Mouse (Mus musculus) skeletal muscle tissue, postnatal 0 days (tissue): ENCODE data around the gene Ube4b. TPM values are rescaled to one million over a fixed set of nuclear protein-coding genes. Genes with fewer than 3 reads are reported as not detected.

Source experiments
- polyA plus RNA-seq: library from polyadenylated mRNA; unstranded; fragments of >200 nt; fragmentation: Nextera tagmentation; extraction: Ambion mirVana; gene quantifications from 2 replicates; pipeline ENCODE4 v1.2.1, GENCODE M21; 2015

The Ube4b gene
- polyA plus RNA-seq: 26.1 and 27.8 TPM in 2 replicates

DNA sequence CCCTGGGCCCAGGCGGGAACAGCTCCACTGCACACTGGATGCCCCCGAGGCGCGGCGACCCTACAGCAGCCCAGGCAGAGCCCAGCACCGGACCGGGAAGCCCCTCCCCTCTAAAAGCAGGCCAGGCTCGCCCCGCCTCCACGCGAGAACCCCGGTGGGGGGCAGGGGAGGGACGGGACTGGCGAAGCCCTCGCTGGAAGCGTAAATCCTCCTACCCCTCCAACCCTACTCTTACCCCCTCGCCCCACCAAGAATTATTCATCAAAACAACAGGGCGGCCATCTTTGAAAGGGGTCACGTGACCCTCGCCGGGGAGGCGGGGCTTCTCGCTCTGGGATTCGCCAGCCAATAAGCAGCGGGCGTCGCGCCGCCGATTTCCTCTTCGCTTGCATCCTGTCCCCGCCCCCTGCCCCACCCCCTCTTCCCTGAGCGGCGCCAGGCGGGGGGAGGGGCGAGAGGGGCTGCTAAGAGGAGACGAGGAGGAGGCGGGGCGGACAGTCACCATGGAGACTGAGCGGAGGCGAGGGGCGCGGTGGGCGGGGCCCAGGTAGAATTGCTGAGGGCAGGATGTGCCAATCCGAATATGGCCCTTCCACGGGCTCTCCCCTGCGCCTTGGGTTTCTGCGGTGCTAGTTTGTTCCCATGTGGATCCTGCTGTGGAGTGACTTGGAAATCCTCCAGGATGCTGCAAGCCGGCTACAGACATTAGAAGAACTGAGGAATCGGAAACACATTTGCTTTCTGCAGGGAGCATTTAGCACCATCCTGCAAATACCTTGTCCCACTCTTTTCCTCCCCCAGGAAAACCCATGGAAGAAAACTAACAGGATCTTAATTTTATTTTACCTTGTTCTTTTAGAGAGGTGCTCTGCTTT lies at the start of gene Ube4b:
Gene Ube4b, minus strand, starts transcription at position 425 of the 875 bp plus-strand sequence.

DNA sequence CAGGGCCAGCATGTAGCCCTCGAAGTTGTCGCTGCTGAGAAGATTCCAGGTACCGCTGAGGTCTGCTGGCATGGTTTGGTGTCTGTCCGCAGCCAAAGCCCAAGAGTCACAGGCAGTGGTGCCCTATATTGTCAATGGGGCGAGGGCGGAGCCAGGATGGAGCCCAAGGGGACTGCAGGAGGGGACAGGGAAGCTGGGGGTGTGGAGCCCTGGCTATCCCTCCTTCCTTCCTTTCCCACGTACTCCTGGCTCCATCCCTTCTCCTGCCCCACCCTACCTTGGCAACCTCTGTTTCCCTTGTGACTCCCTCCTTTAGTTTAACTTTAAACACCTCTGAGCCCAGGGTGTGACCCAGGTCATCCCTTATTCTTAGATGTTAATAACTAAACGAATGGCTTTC lies 28.3 kb upstream of the Ube4b start, which contains the start of gene Rbp7:
Gene Rbp7, minus strand, starts transcription at position 100 of the 400 bp plus-strand sequence.

DNA sequence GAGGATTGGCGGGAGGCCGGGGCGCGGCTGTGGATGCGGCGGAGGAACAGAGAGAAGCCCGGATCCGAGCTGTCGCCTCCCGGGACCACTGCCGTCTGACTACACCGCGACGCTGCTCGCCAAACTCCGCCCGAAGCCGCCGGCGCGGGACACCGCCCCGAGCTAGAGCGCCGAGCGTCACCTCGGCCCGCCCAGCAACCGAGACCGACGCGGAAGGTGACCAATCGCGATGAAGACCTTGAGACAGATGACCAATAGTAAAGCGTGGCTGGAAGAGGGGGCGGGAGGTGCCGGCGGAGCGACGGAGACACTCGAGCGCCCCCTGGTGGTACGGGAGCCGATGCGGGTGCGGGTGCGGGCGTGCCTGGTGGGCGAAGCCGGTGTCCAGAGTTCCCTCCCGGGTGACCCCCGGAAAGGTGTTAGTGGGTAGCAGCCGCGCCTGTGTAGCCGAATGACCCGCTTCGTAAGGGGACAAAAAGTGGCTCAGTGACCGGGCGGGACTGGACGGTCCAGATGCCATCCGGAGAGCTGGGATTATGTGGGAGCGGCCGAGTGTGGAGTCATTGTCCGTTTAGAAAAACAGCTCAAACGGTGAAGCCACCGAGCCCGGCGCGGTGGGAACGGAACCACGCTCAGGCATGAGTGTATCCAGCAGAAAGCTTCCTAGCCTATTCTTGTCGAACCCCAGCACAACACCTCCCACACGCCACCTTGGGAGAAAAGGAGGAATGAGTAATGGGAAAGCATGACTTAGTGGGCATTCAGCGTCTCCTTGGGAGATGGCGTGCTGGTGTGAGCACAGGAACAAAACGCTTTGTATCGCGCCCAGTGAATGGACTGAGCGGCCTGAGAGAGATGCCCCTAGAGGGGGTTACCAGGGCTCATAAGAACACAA lies 118.7 kb downstream of the Ube4b start, which contains the start of gene Kif1b:
Gene Kif1b, minus strand, starts transcription at position 98 of the 895 bp plus-strand sequence.

Other genes starting within 250 kb of the Ube4b start
- gene Kif1b, start 119.1 kb downstream of the Ube4b start, polyA plus RNA-seq: 105 and 122 TPM in 2 replicates
- gene Rbp7, start 28.2 kb upstream of the Ube4b start, polyA plus RNA-seq: 10.7 and 18.3 TPM in 2 replicates
- not detected in 2 replicates for gene Tmem274, start 50.6 kb upstream of the Ube4b start, polyA plus RNA-seq
- 13.1 and 15.2 TPM in 2 replicates for gene Nmnat1, start 58.5 kb upstream of the Ube4b start, polyA plus RNA-seq
- 24.1 and 25.3 TPM in 2 replicates for gene Lzic, start 58.5 kb upstream of the Ube4b start, polyA plus RNA-seq
- gene Ctnnbip1, start 91.5 kb upstream of the Ube4b start, polyA plus RNA-seq: 100 and 119 TPM in 2 replicates
- gene Clstn1, start 159.7 kb upstream of the Ube4b start, polyA plus RNA-seq: 17.3 and 17.4 TPM in 2 replicates